Mouse (Mus musculus): ENCODE measurements at regions not wholly inside any gene's neighbourhood (a gene's known extent, or its start where the extent isn't known, plus 50 kb on each side); places are given as distances from the start of the nearest gene placed in this dataset.

- Histone ChIP-seq H3K4me3 (ENCODE audit: insufficient read depth, poor library complexity, severe bottlenecking) (no peak overlapping the region), H3K36me3 (ENCODE audit: control insufficient read depth, insufficient read depth) (no peaks in the 10 kb centered on the region), H3K79me3 (ENCODE audit: low read depth) (no peaks in the 10 kb centered on the region), H3K79me2 (ENCODE audit: control insufficient read depth, insufficient read depth) (no peaks in the 10 kb centered on the region), H3K27me3 (ENCODE audit: control insufficient read depth, insufficient read depth, insufficient read length) (no peaks in the 10 kb centered on the region), H3ac (ENCODE audit: control insufficient read depth, insufficient read length, low read depth) (no peak overlapping the region)
- TF ChIP-seq USF1 (IDR thresholded peaks at IDR 0.05; ENCODE audit: low read depth) (no peak), CEBPB (IDR thresholded peaks at IDR 0.05; ENCODE audit: low read depth) (peak; percentile 46), MYOD1 (IDR thresholded peaks at IDR 0.05; ENCODE audit: control insufficient read depth, insufficient read length, low read depth) (no peak), MAX (IDR thresholded peaks at IDR 0.05) (no peak)
Measured at GRCm38 (mm10) chr3:41376848-41377582, 178.5 kb upstream of the Jade1 start.

- Histone ChIP-seq H3K36me3 (ENCODE audit: control insufficient read depth, insufficient read depth) (no peaks in the 10 kb centered on the region), H3K4me3 (ENCODE audit: insufficient read depth, poor library complexity, severe bottlenecking) (no peak overlapping the region), H3K79me2 (ENCODE audit: control insufficient read depth, insufficient read depth) (no peaks in the 10 kb centered on the region), H3K79me3 (ENCODE audit: low read depth) (no peaks in the 10 kb centered on the region), H3K27me3 (ENCODE audit: control insufficient read depth, insufficient read depth, insufficient read length) (no peaks in the 10 kb centered on the region), H3ac (ENCODE audit: control insufficient read depth, insufficient read length, low read depth) (no peak overlapping the region)
- TF ChIP-seq CTCF (IDR thresholded peaks at IDR 0.05; ENCODE audit: control insufficient read depth, insufficient read depth, insufficient read length) (no peak), MYOD1 (IDR thresholded peaks at IDR 0.05; ENCODE audit: control insufficient read depth, insufficient read length, low read depth) (no peak), FOSL1 (IDR thresholded peaks at IDR 0.05; ENCODE audit: insufficient read depth, low read length, poor library complexity, severe bottlenecking) (no peak), USF1 (IDR thresholded peaks at IDR 0.05; ENCODE audit: low read depth) (no peak), CEBPB (IDR thresholded peaks at IDR 0.05; ENCODE audit: low read depth) (no peak), MYOG (IDR thresholded peaks at IDR 0.05; ENCODE audit: control insufficient read depth, extremely low read depth, insufficient read length) (no peak), MAX (IDR thresholded peaks at IDR 0.05) (no peak)
Measured at GRCm38 (mm10) chr3:41375230-41375930, 180.2 kb upstream of the Jade1 start.

- Histone ChIP-seq H3ac (ENCODE audit: control insufficient read depth, insufficient read length, low read depth) (no peak overlapping the region), H3K27me3 (ENCODE audit: control insufficient read depth, insufficient read depth, insufficient read length) (no peaks in the 10 kb centered on the region), H3K79me2 (ENCODE audit: control insufficient read depth, insufficient read depth) (no peaks in the 10 kb centered on the region), H3K79me3 (ENCODE audit: low read depth) (no peaks in the 10 kb centered on the region), H3K4me3 (ENCODE audit: insufficient read depth, poor library complexity, severe bottlenecking) (no peak overlapping the region), H3K36me3 (ENCODE audit: control insufficient read depth, insufficient read depth) (no peaks in the 10 kb centered on the region)
- TF ChIP-seq CTCF (IDR thresholded peaks at IDR 0.05; ENCODE audit: control insufficient read depth, insufficient read depth, insufficient read length): no peak
- TF ChIP-seq USF1 (IDR thresholded peaks at IDR 0.05; ENCODE audit: low read depth): no peak
- TF ChIP-seq FOSL1 (IDR thresholded peaks at IDR 0.05; ENCODE audit: insufficient read depth, low read length, poor library complexity, severe bottlenecking): no peak
- TF ChIP-seq MYOD1 (IDR thresholded peaks at IDR 0.05; ENCODE audit: control insufficient read depth, insufficient read length, low read depth): no peak
- no peak for TF ChIP-seq MYOG (IDR thresholded peaks at IDR 0.05; ENCODE audit: control insufficient read depth, extremely low read depth, insufficient read length)
- no peak for TF ChIP-seq CEBPB (IDR thresholded peaks at IDR 0.05; ENCODE audit: low read depth)
- no peak for TF ChIP-seq MAX (IDR thresholded peaks at IDR 0.05)
Measured at GRCm38 (mm10) chr3:41373198-41373597, 182.3 kb upstream of the Jade1 start.

- Histone ChIP-seq H3K4me3 (ENCODE audit: insufficient read depth, poor library complexity, severe bottlenecking) (no peak overlapping the region), H3K36me3 (ENCODE audit: control insufficient read depth, insufficient read depth) (no peaks in the 10 kb centered on the region), H3K27me3 (ENCODE audit: control insufficient read depth, insufficient read depth, insufficient read length) (no peaks in the 10 kb centered on the region), H3K79me3 (ENCODE audit: low read depth) (no peaks in the 10 kb centered on the region), H3ac (ENCODE audit: control insufficient read depth, insufficient read length, low read depth) (no peak overlapping the region), H3K79me2 (ENCODE audit: control insufficient read depth, insufficient read depth) (no peaks in the 10 kb centered on the region)
- no peak for TF ChIP-seq CEBPB (IDR thresholded peaks at IDR 0.05; ENCODE audit: low read depth)
- no peak for TF ChIP-seq CTCF (IDR thresholded peaks at IDR 0.05; ENCODE audit: control insufficient read depth, insufficient read depth, insufficient read length)
Measured at GRCm38 (mm10) chr3:41368351-41369101, 187.0 kb upstream of the Jade1 start.

- Histone ChIP-seq H3K79me2 (ENCODE audit: control insufficient read depth, insufficient read depth) (no peaks in the 10 kb centered on the region), H3K36me3 (ENCODE audit: control insufficient read depth, insufficient read depth) (no peaks in the 10 kb centered on the region), H3K4me3 (ENCODE audit: insufficient read depth, poor library complexity, severe bottlenecking) (no peak overlapping the region), H3K79me3 (ENCODE audit: low read depth) (no peaks in the 10 kb centered on the region), H3ac (ENCODE audit: control insufficient read depth, insufficient read length, low read depth) (no peak overlapping the region), H3K27me3 (ENCODE audit: control insufficient read depth, insufficient read depth, insufficient read length) (no peaks in the 10 kb centered on the region)
- TF ChIP-seq MAX (IDR thresholded peaks at IDR 0.05) (no peak), CEBPB (IDR thresholded peaks at IDR 0.05; ENCODE audit: low read depth) (no peak), MYOD1 (IDR thresholded peaks at IDR 0.05; ENCODE audit: control insufficient read depth, insufficient read length, low read depth) (no peak), USF1 (IDR thresholded peaks at IDR 0.05; ENCODE audit: low read depth) (no peak), MYOG (IDR thresholded peaks at IDR 0.05; ENCODE audit: control insufficient read depth, extremely low read depth, insufficient read length) (no peak), CTCF (IDR thresholded peaks at IDR 0.05; ENCODE audit: control insufficient read depth, insufficient read depth, insufficient read length) (no peak), FOSL1 (IDR thresholded peaks at IDR 0.05; ENCODE audit: insufficient read depth, low read length, poor library complexity, severe bottlenecking) (no peak)
Measured at GRCm38 (mm10) chr3:41366764-41367163, 188.8 kb upstream of the Jade1 start.

Data from C2C12 (cell line).